Mouse (Mus musculus) kidney, postnatal 36 days (tissue): ENCODE results near the gene Stoml2.
"Not testable (repeated sequence)": the region's sequence is repeated elsewhere in the genome, so short reads cannot be mapped to it uniquely, and the experiment has no call there.

ENCODE experiments used
- DNase-seq, 2 experiments: peaks; one replicate each; pipeline ENCODE4 v3.0.0; 2021 to 2022; ENCODE audit warnings: mixed read lengths in 2 of 2

Gene Stoml2

DNA sequence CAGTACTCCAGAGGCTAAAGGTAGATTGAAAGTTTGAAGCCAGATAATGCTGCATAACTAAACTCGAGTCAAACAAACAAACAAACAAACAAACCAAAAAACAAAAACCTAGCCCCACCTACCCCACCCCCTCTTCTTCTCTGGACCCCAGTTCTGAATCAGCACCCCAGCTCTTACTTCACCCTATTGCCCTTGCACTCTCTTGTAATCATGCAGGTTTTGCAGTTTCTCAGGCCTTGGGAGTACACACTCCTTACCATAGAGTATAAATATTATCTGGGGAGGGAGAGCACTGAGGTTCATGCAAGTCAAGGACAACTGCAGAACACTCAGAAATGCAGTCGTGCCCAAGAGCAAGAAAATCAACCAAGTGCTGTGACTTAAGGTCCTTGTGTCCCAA is 30.2 kb downstream of the Stoml2 start:
- no peak for DNase-seq

DNA sequence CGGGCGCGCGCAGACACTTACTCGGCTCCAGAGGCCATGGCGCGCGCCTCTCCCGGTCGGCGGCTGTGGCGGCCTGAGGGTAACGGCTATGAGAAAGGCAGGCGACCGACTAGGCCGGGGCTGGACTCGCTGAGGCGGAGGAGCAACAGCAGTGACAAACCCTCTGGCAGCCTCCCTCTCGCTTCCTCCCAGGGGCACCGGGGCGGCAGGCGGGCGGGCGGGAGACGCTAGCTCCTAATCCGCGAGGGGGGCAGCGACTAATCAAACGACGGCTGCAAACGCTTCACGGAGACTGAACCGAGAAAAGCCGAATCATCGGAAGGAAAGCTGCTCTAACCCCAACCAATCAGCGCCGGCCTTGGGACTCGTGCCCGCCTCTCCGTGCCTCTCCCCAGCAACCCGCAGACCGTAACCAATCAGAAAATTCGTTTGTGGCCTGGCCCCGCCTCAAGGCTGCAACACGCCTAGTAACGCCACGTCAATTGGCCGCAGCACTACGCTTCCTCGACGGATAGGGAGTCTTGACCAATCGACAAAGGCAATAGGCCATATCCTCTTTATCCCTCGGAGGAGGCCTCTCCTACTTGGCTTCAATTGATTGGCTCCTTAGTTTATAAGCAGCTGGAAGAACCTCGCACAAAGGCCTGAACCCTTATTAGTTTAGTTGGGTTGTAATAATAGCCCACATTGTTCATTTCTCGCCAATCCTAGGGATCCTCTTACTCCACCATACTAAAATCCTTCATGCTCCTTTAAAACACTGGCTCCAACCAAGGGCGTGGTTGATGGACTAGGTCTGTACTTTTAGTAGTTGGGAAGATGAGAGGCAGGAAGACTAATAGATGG is 31.1 kb downstream of the Stoml2 start, which contains the start of gene Vcp:
Gene Vcp, minus strand, starts transcription at position 367 of the 846 bp plus-strand sequence.
- peak; percentile 98 to 99 for DNase-seq

DNA sequence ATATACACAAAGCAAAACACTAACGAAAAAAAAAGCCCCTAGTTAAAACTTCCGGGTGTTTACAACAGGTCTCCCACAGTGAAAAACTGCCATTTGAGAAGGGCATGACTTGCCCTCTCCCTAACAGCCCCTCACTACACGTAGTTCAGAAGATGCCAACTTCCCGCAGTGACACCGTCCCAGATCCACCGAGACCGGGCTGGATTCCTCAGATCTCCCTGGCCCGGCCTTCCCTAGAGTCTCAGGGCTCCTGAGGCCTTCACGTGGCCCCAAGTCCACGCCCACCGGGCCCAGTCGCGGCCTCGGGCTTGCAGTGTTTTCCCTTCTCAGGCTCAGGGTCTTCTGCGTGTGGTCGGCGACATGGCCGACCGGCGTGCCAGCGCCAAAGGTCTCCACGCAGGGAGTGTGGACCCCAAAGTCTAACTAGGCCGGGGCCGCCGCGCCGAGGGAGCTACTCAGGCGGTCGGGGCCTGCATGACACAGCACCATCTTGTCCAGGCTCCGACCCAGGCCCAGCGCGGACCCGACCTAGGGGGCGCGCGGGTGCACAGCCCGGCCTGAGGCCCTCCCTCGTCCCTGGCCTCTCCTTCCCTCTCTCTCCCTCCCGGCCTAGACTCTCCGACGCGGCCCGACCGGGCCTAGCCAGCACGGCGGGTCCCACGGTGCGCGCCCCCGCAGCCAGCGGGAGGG is 31.9 kb downstream of the Stoml2 start:
- DNase-seq = peak; percentile 82 to 90

DNA sequence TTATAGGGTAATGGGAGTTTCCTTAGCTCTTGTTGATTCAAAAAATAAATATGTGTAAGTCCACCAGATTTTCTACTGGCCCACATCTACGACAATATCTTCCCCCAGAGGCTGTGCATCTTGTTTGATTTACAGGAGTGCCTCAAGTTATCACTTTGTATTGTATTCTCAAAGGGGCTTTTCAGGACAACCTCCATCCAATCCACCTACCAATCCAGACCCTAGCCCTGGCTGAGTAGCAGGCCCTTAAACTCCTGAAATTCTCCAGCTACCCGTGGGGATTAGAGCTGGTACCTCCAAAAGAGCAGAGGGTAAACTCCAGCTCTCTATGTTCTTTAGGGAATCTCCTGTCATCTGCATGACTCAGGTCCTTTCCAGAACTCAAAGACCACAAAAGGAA is 33.5 kb downstream of the Stoml2 start:
- no peak for DNase-seq

DNA sequence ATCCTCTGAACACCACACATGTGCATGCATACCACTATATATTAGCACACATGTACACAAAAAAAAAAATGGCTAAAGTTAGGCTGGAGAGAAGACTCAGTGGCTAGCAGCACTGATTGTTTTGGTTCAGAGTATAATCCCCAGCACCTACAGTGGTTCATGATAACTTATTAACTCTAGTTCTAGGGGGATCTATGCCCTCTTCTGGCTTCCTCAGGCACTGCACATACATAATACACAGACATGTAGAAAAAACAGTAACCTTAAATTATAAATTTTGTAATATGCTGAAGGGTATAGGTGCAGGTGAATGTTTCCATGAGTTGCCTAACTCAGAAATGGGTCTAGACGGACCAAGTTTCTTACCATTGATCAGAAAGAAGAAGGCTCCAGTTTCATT is 43.2 kb downstream of the Stoml2 start:
- DNase-seq = no peak

DNA sequence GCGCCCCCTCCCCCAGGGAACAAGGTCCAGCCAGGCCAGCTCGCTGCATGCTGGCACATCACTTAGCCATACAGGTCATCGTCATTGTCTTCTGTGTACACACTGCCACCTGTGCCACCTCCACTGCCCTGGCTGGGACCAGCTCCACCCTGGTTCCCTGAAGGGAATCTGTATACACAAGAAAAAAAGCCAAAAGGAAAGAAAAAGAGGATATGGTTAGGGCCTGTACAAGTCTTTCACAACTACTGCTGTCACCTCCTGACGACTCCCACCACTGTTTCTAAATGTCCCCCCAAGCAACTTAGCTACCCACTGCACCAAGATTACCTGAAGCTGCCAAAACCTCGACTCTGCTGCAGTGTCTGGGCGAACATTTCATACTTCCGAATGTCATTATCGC is 51.0 kb downstream of the Stoml2 start:
- DNase-seq = not testable (repeated sequence)

DNA sequence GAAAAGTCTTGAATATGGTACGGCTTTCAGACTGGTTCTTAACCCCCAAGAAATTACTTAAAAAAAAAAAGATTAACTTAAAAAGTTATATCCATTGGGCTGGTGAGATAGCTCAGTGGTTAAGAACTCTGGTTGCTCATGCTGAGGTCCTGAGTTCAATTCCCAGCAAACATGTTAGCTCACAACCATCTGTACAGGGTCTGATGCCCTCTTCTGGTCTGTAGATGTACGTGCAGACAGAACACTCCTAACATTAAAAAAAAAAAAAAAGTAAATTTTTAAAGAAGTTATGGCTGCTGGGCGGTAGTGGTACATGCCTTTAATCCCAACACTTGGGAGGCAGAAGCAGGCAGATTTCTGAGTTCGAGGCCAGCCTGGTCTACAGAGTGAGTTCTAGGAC is 53.4 kb downstream of the Stoml2 start:
- DNase-seq = no peak
